Mouse (Mus musculus) kidney, postnatal 36 days (tissue): ENCODE results near the gene Krtap13-1.
"Not testable (repeated sequence)": the region's sequence is repeated elsewhere in the genome, so short reads cannot be mapped to it uniquely, and the experiment has no call there.

Experiments
- DNase-seq, 2 experiments: peaks; one replicate each; pipeline ENCODE4 v3.0.0; 2021 to 2022; ENCODE audit warnings: mixed read lengths in 2 of 2

The Krtap13-1 gene

DNA sequence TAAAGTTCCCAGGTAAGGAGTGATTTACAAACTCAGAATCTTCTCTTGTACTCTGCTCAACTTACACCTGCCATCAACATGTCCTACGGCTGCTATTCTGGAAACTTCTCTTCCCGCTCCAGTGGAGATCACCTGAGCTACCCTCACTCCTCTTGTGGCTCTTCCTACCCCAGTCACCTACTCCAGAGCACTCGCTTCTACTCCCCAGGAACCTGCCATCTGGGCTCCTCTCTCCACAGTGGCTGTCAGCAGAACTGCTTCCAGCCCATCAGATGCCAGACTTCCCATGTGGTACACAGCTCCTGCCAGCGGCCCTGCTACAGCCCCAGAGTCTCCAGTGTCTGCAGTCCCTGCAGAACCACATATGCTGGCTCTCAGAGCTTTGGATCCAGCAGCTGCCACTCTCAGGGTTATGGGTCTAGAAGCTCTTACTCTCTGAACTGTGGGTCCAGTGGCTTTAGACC, at the start of gene Krtap13-1:
TSS of gene Krtap13-1 (plus strand) at position 51 of the 464 bp plus-strand sequence.
- DNase-seq, result no peak

DNA sequence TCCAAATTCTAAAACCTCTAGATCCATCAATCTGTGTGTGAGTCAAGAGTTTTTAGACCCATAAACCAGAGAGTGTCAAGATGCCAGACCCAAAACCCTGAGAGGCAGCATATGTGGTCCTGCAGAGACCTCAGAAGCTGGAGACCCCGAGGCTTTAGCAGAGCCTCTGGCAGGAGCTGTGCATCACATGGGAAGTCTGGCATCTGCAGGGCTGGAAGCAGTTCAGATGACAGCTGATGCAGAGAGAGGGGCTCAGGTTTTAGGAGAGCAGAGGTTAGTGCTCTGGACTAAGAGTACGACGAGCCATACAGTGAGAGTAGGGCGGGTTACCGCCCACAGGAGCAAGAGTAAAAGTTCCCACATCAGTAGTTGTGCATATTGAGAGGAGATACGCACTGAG, 49.6 kb upstream of the Krtap13-1 start:
- no peak for DNase-seq

DNA sequence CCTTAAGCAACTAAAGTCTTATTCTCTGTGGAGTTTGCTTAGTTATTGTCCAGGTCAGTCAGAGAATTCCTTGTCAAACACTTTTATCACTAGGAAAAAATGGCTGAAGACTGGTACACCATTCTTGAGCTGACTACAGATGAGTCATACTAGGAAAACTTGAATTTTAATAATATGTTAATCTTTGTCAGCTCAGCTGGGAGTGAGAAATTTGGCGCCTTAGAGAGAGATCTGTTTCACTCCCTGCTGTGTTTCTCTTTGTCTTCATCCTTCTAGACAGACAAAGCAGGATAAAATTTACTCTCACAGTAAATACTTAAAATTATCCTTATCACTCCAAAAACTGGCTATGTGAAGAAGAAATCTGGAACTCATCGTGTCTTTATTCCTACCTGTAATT, 47.4 kb upstream of the Krtap13-1 start:
- no peak for DNase-seq

DNA sequence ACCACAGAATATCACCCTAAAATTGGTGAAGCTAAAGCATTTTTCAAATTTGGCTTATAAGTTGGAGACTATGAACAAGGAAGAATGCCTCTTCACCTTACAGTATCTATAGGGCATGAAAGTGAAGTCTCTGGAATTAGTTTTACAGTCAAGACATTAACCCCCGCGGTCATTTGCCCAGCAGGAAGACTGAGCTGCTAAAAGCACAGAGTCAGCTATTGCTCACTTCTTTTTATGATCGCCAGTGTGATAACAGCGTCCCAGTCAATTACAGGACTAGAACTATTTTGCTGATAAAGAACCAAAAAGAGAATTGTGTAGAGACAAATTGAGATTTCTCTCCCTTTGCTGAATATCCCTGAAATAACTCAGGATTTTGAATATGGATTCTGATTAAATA, 32.4 kb upstream of the Krtap13-1 start:
- no peak for DNase-seq

DNA sequence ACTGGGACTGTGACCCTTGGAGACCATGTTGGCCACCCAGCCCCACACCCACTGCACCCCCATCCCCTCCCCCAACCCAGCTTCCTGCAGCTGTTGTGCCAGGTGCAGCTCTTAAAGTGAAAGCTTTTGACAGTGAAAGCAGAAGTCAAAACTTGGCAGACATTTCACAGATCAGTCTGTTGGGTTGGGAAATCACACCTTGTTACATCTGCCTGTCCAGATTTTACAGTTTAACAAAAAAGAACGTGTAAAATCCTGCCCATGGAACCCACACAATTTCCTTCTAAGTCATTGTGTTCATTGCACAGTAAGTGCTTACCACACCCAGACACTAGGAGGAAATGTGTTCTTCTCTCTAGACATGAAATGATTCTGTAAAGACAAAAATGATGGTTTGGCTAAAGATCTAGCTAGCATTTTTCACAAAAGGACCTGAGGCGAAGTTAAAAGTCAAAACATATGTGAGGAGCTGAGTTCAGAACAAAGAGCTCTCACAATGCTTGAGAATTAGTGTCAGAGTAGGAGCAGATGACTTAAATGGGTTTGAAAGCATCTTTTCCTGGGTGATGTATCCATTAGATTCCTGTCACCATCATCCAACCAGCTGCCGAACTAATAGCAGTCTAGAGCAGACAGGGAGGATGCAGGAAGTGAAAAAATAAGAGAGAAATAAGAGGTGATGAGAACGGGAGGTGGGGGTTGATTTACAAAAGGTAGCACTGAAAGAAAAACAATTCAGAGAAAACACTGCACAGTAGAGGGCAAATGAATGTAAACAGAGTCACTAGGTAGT, 27.4 kb upstream of the Krtap13-1 start:
- no peak for DNase-seq

DNA sequence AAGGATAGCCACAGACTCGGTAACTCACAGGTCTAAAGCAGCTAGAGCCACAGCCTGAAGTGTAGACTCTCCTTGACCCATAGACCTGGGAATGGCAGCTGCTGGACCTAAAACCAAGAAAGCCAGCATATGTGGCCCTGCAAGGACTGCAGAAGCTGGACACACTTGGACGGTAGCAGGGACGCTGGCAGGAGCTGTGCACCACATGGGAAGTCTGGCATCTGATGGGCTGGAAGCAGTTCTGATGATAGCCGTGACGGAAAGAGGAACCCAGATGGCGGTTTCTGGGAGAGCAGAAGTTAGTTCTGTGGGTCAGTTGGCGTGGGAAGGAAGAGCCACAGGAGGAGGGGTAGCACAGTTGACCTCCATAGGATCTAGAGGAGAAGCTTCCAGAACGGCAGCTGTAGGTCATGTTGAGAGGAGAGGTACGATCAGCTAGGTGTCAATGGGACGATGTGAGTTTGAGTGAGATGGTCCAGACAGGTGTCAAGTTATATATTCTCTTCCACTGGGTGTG, 21.1 kb upstream of the Krtap13-1 start, which contains the start of gene 2310061N02Rik:
TSS of gene 2310061N02Rik (minus strand) at position 467 of the 517 bp plus-strand sequence.
- no peak for DNase-seq

DNA sequence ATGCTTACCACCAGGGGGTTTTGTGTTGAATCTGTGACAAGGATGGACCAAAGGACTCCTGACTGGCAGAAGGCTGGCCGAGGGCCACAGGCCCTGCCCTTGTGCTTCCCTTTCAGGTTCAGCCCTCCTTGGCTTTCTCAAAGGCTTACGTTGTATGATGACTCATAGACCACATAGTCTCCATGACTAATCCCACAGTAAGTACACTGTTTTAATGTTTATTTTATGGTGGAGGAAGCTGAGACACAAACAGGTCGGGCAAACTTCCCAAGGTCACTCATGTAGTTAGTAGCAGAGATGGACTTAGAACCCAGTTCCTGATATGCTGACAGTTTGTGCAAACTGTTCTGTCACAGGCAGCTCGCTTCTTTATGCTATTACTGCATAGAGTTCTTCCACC, 17.9 kb upstream of the Krtap13-1 start:
- no peak for DNase-seq

DNA sequence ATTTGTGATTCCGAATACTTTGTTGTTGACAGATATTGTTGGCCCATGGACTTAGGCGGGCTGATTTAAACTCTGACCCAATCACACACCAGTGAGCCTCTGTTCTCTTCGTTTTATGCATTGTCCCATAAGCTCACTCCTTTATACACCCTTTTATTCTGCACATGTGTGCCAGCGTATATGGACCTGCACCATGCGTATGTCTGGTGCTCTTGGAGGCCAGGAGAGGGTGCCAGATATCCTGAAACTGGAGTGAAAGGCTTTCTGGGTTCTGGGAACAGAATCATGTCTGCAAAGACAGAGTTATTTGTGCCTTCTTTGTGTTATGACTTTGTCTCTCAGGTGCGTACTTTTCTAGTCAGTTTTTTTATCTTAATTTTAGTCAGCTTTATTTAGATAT, 17.4 kb upstream of the Krtap13-1 start:
- DNase-seq, result no peak

DNA sequence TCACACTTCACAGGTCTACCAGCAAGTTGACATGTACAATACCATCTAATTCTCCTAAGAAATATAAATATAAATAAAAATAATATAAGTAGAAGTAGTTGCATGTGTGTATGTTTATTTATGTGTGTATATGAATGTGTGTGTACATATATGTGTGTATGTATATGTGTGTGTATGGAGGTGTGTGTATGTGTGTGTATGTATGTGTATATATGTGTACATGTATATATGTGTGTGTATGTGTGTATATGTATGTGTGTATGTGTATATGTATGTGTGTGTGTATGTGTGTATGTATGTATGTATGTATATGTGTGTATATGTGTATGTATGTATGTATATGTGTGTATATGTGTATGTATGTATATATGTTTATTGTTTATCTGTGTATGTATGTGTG, 12.1 kb upstream of the Krtap13-1 start:
- no peak for DNase-seq

DNA sequence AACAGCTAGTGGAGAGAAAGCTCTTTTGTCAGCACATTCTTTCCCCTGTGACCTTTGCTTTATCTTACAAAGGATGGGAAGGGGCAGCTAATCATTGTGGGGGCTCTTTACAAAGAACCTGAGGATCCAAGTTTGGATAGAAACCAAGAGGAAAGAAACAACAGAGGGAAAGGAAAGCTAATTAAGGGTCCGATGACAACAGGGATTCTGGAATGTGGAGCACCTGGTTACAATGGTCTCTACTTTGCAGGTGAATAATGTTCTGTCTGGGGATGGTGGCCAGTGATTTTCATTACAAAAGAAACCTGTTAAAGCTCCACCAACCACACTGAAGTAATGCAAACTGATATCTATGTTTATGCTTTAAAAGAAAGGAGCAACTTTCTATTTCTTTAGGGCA, 8.6 kb upstream of the Krtap13-1 start:
- DNase-seq, result no peak

DNA sequence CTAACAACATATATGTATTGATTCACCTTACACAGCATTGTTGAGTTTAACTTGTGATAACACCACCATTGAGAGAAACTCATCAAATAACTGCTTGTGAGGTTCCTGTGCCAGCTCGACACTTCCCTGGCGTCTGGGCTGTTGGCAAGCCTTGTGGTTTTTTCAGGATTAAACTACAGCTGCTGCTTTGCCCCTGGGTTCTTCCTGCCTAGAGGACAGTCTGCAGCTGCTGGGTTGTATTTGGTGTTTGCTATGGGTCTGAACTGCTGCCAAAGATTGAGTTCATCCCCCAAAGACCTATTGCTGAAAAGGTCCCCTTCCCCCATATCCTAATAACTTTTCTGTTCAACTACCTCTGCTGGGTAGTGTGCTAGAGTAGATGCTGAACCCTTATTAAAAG, 6.7 kb downstream of the Krtap13-1 start:
- no peak for DNase-seq

DNA sequence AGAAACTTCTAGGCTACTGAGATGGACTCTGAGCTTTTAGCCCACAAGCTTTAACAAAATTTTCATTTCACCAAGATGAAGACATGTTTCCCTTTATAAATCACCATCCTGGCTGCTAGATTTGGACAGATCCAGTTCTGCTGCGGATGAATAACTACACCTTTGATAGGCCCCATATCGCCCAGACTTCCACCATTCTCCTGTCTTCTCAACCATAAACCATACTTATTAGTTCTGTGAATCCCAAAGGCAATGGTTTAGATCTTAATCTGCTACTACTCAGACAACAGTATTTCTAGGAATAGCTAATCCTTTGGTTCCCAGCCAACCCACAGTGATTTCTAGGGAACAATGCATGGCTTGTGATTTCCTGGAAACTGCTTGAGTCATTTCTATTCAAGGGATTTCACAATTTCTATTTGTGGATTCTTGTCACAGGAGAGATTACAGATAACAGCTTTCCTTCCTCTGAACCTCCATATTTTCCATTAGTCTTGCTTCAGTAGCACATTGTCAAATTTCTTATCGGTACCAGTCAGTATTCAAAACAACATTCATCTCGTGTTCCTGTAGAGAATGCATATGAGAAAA, 16.2 kb downstream of the Krtap13-1 start:
- DNase-seq, result no peak

DNA sequence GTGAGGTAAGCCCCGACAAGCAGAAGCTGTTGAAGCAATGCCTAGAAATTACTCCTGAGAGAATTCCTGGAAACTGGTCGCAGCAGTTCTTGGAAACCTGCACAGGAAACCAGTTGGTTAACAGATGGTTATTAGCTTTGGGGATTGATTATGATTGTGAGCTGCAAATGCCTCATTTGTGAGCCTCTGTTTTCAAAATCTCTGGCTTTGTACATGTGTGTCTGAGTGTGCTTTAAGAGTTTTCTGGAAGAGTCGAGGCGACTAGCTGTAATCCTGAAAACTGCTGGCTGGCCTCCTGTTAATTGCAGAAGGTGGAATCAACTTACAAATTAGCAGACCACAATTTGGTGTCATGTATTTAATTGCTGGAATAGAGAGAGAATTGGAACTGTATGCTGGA, 19.3 kb downstream of the Krtap13-1 start:
- no peak for DNase-seq

DNA sequence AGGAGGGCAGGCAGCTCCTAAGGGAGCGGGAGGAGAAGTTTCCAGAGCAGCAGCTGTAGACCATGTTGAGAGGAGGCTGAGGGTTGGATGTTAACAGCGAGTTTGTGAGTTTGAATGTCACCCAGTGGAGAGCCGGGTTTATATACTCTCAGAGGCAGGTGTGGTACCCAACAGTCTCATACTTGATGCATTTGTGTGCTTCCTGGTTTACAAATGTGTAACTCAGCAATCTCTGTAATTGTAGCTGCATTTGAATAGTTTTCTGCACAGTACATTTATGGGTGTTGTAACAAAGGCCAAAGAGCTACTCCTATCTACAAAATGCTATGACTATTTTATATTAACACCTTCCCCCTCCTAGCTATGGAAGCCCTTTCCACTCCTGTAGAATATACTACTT, 22.9 kb downstream of the Krtap13-1 start, which contains the start of gene Krtap13:
TSS of gene Krtap13 (minus strand) at position 101 of the 400 bp plus-strand sequence.
- not testable (repeated sequence) for DNase-seq

DNA sequence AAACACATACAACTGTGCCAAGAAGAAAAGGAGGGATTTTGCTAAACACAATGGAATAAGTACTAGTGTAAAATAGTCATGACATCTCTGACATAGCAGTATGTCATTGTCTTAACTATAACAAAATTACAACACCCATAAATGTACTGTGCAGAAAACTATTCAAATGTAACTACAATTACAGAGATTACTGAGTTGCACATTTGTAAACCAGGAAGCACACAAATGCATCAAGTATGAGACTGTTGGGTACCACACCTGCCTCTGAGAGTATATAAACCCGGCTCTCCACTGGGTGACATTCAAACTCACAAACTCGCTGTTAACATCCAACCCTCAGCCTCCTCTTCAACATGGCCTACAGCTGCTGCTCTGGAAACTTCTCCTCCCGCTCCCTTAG, 29.9 kb downstream of the Krtap13-1 start, which contains the start of gene 2310034C09Rik:
TSS of gene 2310034C09Rik (plus strand) at position 301 of the 400 bp plus-strand sequence.
- not testable (repeated sequence) for DNase-seq

DNA sequence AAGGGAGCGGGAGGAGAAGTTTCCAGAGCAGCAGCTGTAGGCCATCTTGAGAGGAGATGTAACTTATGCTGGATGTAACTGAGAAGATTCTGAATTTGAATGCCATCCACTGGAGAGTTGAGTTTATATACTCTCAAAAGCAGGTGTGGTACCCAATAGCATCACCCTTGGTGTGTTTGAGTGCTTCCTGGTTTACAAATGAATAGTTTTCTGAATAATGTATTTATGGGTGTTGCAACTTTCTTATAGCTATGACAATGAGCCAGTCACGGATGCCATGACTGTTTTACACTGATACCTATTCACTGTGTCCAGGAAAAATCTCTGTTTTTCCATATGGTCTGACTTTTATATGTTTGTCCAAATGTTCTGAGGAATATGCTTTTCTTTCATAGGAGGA, 45.4 kb downstream of the Krtap13-1 start, which contains the start of gene 2310057N15Rik:
TSS of gene 2310057N15Rik (minus strand) at position 101 of the 400 bp plus-strand sequence.
- DNase-seq, result no peak

DNA sequence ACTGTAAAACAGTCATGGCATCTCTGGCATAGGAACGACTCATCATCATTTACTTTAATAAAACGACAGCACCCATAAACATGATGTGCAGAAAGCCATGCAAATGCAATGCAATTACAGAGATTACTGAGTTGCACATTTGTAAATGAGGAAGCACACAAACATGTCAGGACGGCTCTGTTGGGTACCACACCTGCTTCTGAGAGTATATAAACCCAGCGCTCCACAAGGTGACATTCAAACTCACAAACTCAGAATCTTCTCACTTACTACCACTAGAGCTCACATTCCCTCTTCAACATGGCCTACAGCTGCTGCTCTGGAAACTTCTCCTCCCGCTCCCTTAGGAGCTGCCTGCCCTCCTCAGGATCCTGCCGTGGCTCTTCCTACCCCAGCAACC, 48.9 kb downstream of the Krtap13-1 start, which contains the start of gene Gm5965:
TSS of gene Gm5965 (plus strand) at position 301 of the 400 bp plus-strand sequence.
- no peak for DNase-seq
